8 mouse cellular contexts compared by ENCODE assay signal in genomic region chr6:88388946-88389345, GRCm38 (mm10). TPM values are rescaled to one million over a fixed set of nuclear protein-coding genes. Genes with fewer than 3 reads are reported as not detected.
DNase-seq lines count a peak whose midpoint lies in the region; ATAC-seq lines count a peak whose summit lies in the region.

No protein-coding gene starts in this region.

- 54% methylated on average over 5 of the region's 5 CpGs for WGBS in stomach, embryonic 15.5 days

- no peaks in the 10 kb centered on the region for H3K9me3 ChIP-seq in stomach, embryonic 15.5 days

- no peak overlapping the region for H3K9ac ChIP-seq in stomach, embryonic 15.5 days

- H3K27ac ChIP-seq in stomach, embryonic 15.5 days: peak overlapping the region; percentile 81

- ATAC-seq in stomach, embryonic 15.5 days (ENCODE audit: insufficient read depth, low FRiP score, low read depth): 0 out of 2 replicates have a peak, but pooled peaks have one; percentile 44

- no peak overlapping the region for H3K4me3 ChIP-seq in stomach, embryonic 15.5 days (replicated peaks)

- no peaks in the 10 kb centered on the region for H3K36me3 ChIP-seq in stomach, embryonic 15.5 days

- H3K27me3 ChIP-seq in stomach, embryonic 15.5 days (replicated peaks): no peaks in the 10 kb centered on the region

- H3K4me2 ChIP-seq in stomach, embryonic 15.5 days: no peak overlapping the region

- peak; percentile 16 for DNase-seq in ovary, postnatal 14 days (ENCODE audit: low spot score)
- no peak for DNase-seq in ovary, adult 18-20 months (ENCODE audit: low spot score)
- peak; percentile 25 to 47 for DNase-seq in gastrocnemius, adult 8-10 months (ENCODE audit: low spot score in 2 of 2)
- DNase-seq in kidney, postnatal 10 days: peak; percentile 58
- no peak for DNase-seq in left cerebral cortex, adult 9 months (ENCODE audit: low spot score in 2 of 2)
- DNase-seq in layer of hippocampus, adult 9-10 months (ENCODE audit: low spot score): no peak
- no peak for DNase-seq in cerebellum, adult 9-10 months

- H3K4me1 ChIP-seq in stomach, embryonic 15.5 days: peaks cover 23% of the 10 kb centered on the region

RNA-seq across cellular contexts. Expression of gene Eefsec, which starts 57.4 kb away (rescaled TPM):
- total RNA-seq in gastrocnemius, adult 8-10 months (2022): 1 to 10 TPM; 7.3 to 9.4 (median 8.7) TPM
- 35.5 and 36.5 TPM in 2 replicates for polyA plus RNA-seq in stomach, embryonic 15.5 days (2015; fragmentation: Nextera tagmentation; extraction: Ambion mirVana)

Comparison
In these comparisons a context has a peak if more than half of its experiments do, and no peak if none do; other contexts are left out.
1. DNase-seq: peak in ovary, postnatal 14 days (single experiment), gastrocnemius, adult 8-10 months (2 of 2) and kidney, postnatal 10 days (single experiment); none in ovary, adult 18-20 months (single experiment), left cerebral cortex, adult 9 months (0 of 2), layer of hippocampus, adult 9-10 months (single experiment) and cerebellum, adult 9-10 months (single experiment).